Mouse (Mus musculus): ENCODE measurements around the gene Lgals2. TPM values are rescaled to one million over a fixed set of nuclear protein-coding genes. Genes with fewer than 3 reads are reported as not detected.
"Not testable (repeated sequence)": the region's sequence is repeated elsewhere in the genome, so short reads cannot be mapped to it uniquely, and the experiment has no call there.

Gene Lgals2
- total RNA-seq, 1 experiment from 2014 or later, result not detected

DNA sequence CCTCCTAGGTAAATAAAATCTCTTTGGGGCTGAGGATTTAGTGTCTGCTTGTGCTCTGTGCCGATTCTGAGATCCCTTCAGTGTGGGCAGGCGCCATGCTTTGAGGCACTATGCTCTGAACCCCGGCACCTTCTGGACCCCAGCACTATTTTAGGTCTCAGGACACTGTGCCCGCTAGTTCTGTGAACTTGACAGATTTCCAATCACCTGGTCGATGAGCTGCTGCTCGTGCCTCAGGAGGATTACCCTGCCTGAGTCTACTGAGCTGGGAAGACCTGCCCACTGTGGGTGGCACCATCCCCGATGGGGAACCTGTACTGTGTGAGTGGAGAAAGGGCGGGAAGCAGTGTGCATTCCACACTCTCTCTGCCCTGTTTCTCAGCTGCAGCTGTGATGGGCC, 19.7 kb upstream of the Lgals2 start:
- DNase-seq, result no peak

DNA sequence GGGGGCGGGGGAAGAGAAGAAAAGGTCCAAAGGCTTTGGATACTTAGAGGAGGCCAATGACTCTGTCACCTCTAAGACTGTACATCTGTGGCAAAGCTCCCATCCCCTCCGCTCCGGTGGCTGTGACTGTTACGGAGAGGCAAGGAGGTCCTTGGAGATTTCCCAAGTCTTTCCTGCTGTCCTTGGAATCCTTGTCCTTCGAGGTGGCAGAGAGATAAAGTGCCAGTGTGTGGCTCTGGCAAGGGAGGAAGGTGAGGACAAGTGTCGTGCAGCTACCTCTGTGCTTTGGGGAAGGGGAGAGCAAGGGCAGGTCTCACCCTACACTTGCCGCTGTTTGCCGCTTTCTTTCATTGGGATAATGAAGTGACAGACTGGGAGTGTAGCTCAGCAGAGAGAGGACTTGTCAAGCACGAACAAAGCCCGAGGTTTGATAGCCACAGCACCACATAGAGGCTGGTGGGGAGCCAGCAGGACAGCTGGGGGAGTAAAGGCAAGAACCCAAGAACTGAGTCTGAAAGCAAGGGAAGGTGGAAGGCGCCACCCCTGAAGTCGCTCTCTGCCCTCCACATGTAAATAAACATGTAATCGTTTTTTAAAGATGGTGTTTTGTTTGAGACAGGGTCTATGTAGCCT, 18.6 kb upstream of the Lgals2 start:
- no peak for DNase-seq

DNA sequence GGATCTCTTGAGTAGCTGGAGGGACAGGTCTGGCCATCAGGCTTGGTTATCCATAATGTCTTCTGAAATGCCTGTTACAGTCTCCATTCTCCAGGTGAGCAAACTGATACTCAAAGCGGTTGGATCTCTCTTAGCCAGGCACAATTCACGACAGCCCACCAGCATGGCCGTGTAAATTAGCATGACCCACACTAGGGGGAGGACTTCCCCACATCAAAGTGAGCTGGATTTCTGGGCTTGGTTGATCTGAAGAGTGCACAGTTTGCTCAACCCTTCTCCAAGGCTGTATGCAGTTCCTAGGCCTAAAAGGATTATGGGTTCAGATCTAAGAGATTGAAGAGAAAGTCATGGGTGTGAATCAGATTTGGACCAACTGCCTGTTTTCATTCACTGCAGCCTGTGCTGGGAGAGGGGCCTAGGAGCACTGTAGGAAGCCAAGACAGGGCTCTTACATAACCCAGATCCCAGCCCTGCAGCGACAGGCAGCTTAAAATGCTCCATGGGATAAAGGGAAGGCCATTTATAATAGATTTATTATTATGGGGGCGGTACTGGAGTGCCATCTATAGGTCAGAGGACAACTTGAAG, 16.8 kb upstream of the Lgals2 start:
- no peak for DNase-seq

DNA sequence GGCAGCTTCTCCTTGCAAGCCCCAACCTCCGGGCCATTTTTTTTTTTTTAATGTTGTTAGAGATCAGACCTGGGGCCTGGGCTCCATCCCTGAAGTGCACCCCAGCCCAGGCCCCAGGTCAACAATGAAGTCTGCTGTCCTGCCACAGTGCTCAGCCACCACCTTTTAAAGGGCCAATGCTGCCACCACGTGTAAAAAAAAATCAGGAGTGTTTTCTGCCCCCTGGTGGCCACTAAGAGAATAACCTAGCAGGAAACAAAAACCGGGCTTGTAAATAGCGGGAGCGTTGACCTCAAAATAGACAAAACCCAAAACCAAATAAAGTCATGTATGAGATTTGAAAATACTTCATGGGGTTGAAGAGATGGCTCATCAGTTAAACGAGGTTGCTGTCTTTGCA, 14.4 kb upstream of the Lgals2 start:
- no peak for DNase-seq

DNA sequence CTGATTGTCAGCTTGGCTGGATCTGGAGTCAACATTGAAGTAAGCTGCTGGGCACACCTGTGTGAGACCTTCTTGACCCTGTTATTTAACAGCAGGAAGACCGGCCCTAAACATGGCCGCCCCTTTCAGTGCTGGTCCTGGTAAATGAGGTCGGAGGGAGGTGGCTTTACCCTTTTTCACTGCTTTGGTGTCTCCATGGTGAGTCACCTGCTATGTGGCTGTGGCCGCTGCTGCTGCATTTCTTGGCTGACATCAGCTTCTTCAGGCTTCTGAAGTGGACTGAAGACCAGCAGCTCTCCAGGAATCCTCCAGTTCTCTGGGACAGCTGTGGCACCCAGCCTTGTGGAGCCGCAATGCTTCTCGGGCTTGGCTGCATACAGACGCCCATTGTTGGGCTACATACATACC, 13.5 kb upstream of the Lgals2 start:
- DNase-seq, result no peak

DNA sequence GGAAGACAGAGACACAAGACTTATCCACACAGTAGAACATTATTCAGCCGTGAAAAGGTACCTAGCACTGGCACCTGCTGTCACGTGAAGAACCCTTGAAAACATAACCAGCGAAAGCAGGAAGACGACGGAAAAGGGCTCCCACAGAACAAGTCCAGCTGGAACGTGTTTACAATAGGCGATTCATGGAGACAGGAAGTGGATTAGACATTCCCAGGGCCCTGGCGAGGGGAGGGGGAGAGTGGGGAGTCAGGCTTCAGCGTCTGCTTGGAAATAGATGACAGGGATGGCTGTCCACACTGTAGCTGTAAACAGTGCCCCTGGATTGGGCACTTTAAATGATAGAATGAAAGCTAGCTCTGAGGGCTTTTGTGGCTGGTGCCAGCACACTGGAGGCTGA, 13.1 kb upstream of the Lgals2 start:
- DNase-seq, result no peak

DNA sequence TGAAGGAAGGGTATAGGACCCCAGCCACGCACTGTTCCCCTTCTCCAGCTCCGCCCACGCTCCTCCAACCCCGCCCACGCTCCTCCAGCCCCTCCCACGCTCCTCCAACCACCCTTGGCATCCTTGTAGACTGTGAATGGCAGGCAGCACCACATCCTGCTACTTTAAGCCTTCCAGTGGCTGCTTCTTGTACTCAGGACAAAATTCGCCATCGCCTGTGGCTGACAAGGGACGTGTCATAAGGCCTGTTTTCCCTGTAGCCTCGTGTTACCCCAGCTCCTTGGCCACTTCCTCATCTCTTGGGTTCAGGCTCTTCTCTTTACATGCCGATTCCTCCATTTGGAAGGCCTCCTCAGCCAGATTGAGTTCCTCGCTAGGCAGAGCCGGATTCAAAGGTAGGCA, 8.5 kb upstream of the Lgals2 start:
- DNase-seq, result no peak

DNA sequence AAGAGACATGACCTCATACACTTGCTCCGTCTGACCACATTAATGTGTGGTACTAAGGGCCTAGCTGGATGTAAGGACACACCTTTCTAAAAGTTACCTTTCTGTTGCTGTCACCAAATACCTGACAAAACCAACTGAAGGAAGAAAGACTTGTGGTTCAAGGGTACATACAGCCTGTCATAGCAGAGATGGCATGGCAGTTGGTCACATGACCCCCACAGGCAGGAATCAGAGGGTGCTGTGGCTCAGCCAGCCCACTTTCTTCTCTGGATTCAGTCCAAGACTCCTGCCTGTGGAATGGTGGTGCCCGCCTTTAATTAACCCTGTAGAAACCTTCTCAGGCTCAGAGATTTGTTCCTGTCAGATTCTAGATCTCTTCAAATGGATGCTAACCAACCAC, 7.8 kb upstream of the Lgals2 start:
- no peak for DNase-seq

DNA sequence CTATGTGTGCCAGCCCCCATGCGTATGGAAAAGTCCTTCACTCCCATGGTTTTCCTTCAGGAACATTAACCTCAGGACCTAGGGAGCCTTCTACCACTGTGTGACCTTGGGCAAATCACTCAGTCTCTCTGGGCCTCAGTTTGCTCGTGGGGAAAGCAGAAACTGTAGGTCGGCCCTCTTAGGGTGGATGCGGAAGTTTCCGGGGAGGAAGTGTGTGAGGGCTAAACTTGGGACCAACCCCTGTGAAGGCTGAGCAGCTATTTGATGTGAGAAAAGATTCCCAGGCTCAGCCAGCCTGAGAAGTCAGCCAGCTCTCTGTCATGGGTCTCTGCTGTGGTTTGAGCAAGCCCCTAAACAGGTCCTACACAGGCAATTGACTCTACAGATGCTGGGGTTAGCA, 7.0 kb upstream of the Lgals2 start:
- no peak for DNase-seq

DNA sequence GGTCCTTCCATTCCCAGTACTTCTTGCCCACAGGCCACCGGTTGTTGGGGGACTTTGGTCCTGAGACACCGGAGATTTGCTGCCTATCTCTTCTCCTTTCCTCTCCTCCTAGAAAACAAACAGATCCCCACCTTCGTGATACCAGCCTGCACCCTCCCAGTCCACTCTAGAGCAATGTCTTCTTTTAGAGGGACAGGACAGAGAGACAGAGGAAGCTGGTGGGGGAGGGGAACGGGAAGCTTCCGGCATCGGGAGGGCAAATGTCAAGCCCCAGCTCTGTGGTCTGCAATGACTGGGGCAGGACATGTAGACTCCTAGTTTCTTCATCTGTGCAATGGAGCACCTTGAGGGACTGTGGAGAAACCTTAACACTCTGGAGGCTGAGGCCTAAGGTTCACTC, 4.4 kb upstream of the Lgals2 start:
- DNase-seq, result no peak

DNA sequence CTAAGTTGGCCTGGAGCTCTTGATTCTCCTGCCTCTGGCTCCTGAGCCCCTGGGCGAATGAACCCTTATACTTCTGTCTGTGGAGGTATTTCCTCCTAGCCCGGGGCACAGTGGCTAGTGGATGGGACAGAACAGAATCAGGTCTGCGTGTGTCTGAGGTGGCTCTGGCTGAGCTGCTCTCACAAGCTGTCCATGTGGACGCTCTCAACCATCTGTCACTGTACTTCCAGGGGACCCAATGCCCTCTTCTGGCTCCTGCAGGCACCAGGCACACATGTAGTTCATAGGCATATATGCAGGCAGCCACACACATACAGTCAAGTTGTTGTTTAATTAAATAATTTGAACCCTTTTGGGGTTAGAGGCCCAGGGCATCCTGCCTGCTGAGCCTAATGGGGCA, 4.0 kb upstream of the Lgals2 start:
- no peak for DNase-seq

DNA sequence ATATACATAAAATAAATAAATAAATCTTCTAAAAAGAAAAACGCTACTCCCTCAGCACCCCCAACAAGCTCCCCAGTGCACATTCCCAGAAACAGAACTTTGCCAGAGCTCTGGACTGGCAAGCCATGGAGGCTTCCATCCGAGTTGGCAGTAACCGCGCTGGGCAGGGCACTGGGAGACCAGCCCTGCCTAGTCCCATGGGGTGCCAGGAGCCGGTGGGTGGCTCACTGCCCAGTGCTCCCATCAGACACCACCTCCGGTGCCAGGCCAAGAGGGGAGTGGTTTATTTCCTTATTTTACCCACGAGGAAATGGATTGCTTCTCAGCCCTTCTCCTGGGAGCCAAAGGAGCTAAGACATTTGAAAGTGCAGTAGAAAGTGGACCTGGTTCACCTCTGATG, 1.7 kb upstream of the Lgals2 start:
- peak; percentile 47 for DNase-seq

DNA sequence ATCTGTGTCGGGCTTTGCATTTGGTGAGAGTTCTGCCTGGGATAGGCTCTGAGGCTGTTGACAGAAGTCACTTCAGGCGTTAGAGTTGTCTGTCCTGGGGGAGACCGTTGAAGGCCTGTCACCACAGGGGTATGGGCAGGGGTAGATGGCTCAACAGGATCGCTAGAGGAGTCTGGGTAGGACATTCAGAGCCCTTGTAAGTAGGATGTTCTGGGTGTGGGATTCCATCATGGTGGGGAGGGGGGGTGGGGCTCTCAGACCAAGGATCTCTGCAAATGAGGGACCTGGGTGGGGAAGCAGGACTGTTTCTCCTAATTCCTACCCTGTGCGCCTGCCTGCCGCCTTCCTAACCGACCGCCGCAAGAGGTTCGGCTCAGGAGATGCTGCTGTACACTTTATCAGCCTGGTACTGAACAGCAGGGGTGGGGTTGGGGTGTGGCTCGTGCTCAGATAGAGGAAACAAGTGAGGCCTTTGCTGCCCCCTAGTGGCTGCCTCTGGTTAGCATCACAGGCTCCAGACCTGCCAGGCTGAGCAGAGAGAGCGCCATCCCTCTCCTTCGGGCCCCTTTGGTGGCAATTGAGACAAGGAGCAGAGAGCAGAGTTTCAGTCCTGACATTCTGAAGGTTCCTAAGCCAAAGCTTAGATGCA, 3.7 kb downstream of the Lgals2 start:
- DNase-seq, result peak; percentile 93

DNA sequence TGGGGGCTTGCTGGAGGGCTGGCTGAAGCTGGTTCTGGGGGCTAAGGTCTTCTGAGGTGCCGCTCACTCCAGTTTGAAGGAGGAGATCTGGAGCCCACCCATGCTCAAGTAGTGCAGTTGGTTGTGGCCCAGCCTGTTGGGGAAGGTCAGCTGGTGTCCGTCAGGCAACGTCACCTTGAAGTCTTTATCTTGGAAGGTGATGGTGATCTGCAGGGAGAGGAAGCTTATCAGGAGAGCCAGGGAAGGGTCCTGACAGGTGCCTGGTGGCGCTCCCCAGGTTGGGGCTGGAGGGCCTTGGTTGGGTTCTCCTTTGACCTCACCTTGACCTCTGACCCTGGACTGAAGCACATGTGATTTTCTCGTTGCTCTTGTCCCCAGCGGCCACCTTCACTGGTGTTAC, 4.4 kb downstream of the Lgals2 start:
- DNase-seq, result no peak

DNA sequence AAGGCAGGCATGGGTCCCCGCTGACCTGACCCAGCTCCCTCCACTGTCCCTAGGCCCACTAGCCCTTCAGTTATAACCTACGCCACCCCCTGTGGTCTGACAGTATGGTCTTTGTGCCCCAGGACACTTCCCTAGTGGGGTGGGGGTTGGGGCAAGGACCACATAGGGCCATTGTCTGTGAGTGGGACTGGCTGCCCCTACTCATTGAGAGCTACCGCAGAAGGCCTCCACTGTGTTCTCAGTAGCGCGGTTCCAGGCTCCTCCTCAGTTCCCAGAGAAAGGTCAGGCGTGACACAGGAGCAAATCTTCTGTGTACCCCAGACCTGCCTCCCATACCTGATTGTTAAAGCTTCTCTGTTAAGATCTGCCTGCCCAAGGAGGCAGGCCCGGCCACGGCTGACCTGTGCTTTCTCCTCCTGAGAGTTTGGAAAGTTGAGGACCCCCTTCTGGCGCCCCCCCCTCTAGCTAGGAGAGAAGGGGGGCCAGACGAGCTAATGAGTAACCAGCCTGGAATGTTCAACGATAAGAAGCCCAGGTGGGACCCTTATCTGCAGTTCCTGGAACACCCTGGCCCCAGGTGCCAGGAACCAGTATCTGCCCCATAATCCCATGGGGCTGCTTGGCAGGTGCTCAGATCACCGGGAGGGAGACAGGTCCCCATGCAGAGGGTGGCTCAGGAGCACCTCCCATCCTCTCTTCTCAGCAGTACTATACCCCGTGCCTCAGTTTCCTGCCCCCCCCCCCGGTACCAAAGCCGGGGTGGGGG, 5.1 kb downstream of the Lgals2 start:
- DNase-seq, result no peak

DNA sequence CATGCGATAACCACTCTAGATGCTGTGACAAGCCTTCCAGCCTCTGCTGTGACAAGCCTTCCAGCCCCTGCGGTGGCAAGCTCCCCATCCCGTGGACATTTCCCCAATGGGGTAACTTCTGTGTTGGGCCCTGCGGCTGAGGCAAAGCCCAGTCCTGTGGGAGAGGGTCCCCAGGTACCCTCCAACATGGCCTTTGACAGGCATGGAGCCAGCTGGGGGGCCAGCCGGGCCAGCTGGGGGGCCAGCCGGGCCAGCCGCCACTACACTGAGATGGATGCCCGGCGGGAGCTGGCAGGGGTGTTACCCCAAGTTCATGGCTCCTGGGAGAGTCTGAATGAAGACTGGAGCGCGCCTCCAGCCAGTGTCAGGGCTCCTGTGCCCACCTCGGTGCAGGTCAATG, 5.8 kb downstream of the Lgals2 start:
- DNase-seq, result no peak

DNA sequence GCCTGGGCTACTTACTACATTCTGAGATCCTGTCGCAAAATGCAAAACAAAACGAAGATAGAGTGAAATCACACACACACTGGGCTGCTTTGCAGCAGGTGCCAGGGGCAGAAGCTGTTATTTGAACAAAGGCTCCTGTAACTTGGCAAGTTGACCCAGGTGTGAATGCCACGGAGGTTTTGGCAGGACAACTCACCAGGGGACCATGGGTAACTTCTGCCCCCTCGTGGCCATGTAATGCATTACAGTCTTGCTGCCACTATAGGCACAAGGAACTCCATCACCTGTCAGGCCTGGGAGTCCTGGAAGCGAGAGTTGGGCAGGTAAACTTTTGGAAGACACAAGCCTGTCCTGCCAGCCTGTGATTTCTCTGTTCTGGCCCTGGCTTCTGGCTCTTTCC, 6.9 kb downstream of the Lgals2 start:
- peak; percentile 85 for DNase-seq

DNA sequence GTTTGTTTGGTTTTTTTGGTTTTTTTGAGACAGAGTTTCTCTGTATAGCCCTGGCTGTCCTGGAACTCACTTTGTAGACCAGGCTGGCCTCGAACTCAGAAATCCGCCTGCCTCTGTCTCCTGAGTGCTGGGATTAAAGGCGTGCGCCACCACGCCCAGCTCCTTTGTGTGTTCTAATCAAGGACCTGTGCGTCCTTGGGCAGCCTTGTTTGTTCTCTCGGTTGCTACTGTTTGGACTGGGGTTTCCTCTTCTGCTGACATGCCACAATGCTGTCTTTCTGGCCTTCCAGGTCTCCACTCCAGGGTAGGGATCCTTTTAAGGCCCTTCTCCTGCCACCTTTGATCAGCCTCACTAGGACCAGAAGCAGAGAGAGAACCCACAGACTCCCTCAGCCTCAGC, 8.5 kb downstream of the Lgals2 start:
- not testable (repeated sequence) for DNase-seq

DNA sequence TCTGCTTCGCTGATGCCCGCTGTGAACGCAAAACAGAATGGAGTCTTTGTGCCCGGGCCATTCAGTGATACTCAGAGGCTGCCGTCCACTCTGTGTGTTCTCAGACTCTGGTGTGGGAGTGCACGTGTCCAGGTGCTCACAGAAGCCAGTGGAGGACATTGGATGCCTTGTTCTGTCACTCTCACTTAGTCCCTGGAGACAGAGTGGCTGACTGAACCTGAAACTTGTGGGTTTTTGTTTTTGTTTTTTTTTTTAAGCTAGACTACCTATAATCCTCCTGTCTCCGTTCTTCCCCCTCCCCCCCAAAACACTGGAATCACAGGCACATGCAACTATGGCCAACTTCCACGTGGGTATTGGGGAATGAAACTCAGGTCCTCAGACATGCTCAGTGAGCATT, 9.0 kb downstream of the Lgals2 start:
- no peak for DNase-seq

DNA sequence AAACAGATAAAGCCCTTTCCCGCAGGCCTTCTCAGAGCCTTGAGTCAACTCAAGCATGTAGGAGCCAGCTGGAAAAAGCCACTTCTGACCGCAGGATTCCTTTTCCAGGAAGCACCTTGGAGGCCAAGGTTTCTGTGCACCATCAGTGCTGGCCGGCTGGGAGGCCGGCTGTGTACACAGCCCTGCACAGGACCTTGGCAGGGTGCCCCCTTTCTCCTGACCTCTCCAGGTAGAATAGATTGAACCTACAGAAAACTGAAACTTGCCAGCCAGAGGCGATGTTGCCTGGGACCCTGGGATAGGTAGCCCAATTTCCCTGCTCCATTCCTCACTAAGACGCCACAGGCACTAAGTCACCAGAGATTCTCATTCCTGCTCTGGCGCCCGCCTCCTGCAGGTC, 9.5 kb downstream of the Lgals2 start:
- peak; percentile 46 for DNase-seq

DNA sequence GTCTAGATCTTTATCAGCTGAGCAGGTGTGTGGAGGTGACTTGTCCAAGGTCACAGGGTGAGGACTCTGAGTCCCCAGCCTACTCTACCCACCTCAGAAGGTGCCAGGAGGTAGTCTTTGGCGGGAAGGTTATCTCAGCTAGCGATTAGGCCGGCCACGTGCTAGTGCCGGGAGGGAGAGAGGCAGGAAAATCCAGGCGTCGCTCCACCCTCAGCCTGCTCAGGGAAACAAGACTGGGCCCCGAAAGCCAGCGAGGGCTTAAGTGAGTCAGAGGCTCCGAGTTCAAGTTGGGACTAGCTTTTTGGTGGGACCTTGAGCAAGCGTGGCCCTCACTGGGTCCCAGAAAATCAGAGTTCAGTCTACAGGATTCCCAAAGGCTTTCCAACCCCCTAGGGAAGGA, 10.0 kb downstream of the Lgals2 start:
- DNase-seq, result peak; percentile 56

DNA sequence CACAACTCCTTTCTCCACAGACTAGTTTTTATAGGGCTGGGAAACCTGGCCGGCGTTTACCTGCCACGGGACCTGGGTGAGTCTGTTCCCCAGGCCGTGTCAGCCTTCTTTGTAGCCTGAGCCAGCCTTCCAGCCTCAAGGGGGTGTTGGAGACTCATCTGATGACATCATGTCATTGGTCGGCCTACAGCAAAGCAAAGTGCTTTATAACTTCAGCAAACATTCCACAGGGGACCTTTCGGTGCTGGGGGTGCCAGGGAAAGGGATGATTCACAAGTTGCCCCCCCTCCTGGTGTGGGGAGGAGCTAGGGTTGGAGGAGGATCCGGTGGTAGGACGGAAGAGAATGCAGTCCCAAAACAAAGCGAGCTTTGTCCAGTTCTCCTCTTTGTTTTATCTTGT, 10.5 kb downstream of the Lgals2 start:
- peak; percentile 81 for DNase-seq
